Mouse (Mus musculus): ENCODE results near the gene Pstk.
"Not testable (repeated sequence)": the region's sequence is repeated elsewhere in the genome, so short reads cannot be mapped to it uniquely, and the experiment has no call there.

- not testable (repeated sequence) for TF ChIP-seq CTCF (IDR thresholded peaks at IDR 0.05; ENCODE audit: borderline replicate concordance, insufficient read depth, low read length); POLR2A (IDR thresholded peaks at IDR 0.05; ENCODE audit: low read depth, low read length)
Measured at GRCm38 (mm10) chr7:131416742-131417141, 45.8 kb downstream of the Pstk start.

Data from embryonic fibroblast, embryonic 13.5 days (primary cell).